Mouse (Mus musculus): ENCODE results near the gene Nat10. TPM values are rescaled to one million over a fixed set of nuclear protein-coding genes. Genes with fewer than 3 reads are reported as not detected.

Nat10 gene
- polyA plus RNA-seq, 1 experiment from 2014 or later: 18.5 TPM

- Histone ChIP-seq H3K4me3 (replicated peaks) (no peak overlapping the region), H3K4me1 (peaks cover 24% of the 10 kb centered on the region), H3K36me3 (no peaks in the 10 kb centered on the region), H3K27ac (replicated peaks) (no peak overlapping the region), H3K27me3 (replicated peaks) (no peaks in the 10 kb centered on the region), H3K9ac (replicated peaks) (no peak overlapping the region), H3K4me2 (no peak overlapping the region), H3K9me3 (replicated peaks) (no peaks in the 10 kb centered on the region)
- no peak for ATAC-seq (ENCODE audit: low FRiP score)
- WGBS: 63% methylated on average over 6 of the region's 6 CpGs
These were observed 53.9 kb downstream of the Nat10 start for GRCm38 (mm10) chr2:103707056-103707776.

GRCm38 (mm10) chr2:103706226-103706625, 54.8 kb downstream of the Nat10 start:
- ATAC-seq (ENCODE audit: low FRiP score): peak; percentile 70; the same call in 1 of the 2 replicates
- Histone ChIP-seq H3K27me3 (replicated peaks) (no peaks in the 10 kb centered on the region), H3K4me3 (replicated peaks) (no peak overlapping the region), H3K4me1 (peaks cover 24% of the 10 kb centered on the region), H3K4me2 (no peak overlapping the region), H3K36me3 (no peaks in the 10 kb centered on the region), H3K27ac (replicated peaks) (0 out of 2 replicates have a peak overlapping the region, but pooled peaks have one; percentile 18), H3K9ac (replicated peaks) (no peak overlapping the region), H3K9me3 (replicated peaks) (no peaks in the 10 kb centered on the region)
- WGBS: 31% methylated on average over 11 of the region's 11 CpGs

- H3K9ac ChIP-seq (replicated peaks): no peak overlapping the region
- H3K4me3 ChIP-seq (replicated peaks): no peak overlapping the region
- 0 out of 2 replicates have a peak overlapping the region, but pooled peaks have one; percentile 18 for H3K27ac ChIP-seq (replicated peaks)
- ATAC-seq (ENCODE audit: low FRiP score): no peak
- no peaks in the 10 kb centered on the region for H3K27me3 ChIP-seq (replicated peaks)
- WGBS: 77% methylated on average over 4 of the region's 4 CpGs
- H3K4me1 ChIP-seq: peaks cover 24% of the 10 kb centered on the region
- no peak overlapping the region for H3K4me2 ChIP-seq
- H3K36me3 ChIP-seq: no peaks in the 10 kb centered on the region
- H3K9me3 ChIP-seq (replicated peaks): no peaks in the 10 kb centered on the region
These were observed 55.2 kb downstream of the Nat10 start for GRCm38 (mm10) chr2:103705826-103706225.

- Histone ChIP-seq H3K4me1 (peaks cover 24% of the 10 kb centered on the region), H3K9ac (replicated peaks) (no peak overlapping the region), H3K27me3 (replicated peaks) (no peaks in the 10 kb centered on the region), H3K27ac (replicated peaks) (peak overlapping the region; percentile 14; the same call in 1 of the 2 replicates), H3K4me3 (replicated peaks) (no peak overlapping the region), H3K36me3 (no peaks in the 10 kb centered on the region), H3K4me2 (no peak overlapping the region), H3K9me3 (replicated peaks) (no peaks in the 10 kb centered on the region)
- 49% methylated on average over 4 of the region's 4 CpGs for WGBS
- ATAC-seq (ENCODE audit: low FRiP score): peak; percentile 43; the same call in 1 of the 2 replicates
These were observed 57.2 kb downstream of the Nat10 start for GRCm38 (mm10) chr2:103703865-103704264.

GRCm38 (mm10) chr2:103703336-103703735, 57.7 kb downstream of the Nat10 start:
- Histone ChIP-seq H3K4me2 (no peak overlapping the region), H3K27me3 (replicated peaks) (no peaks in the 10 kb centered on the region), H3K36me3 (no peaks in the 10 kb centered on the region), H3K4me3 (replicated peaks) (no peak overlapping the region), H3K27ac (replicated peaks) (peak overlapping the region; percentile 14; the same call in 1 of the 2 replicates), H3K9ac (replicated peaks) (no peak overlapping the region), H3K4me1 (peaks cover 24% of the 10 kb centered on the region), H3K9me3 (replicated peaks) (no peaks in the 10 kb centered on the region)
- no peak for ATAC-seq (ENCODE audit: low FRiP score)
- WGBS: 76% methylated on average over 10 of the region's 10 CpGs

GRCm38 (mm10) chr2:103700514-103700913, 60.6 kb downstream of the Nat10 start:
- Histone ChIP-seq H3K36me3 (no peaks in the 10 kb centered on the region), H3K9me3 (replicated peaks) (no peaks in the 10 kb centered on the region), H3K9ac (replicated peaks) (no peak overlapping the region), H3K27me3 (replicated peaks) (no peaks in the 10 kb centered on the region), H3K4me3 (replicated peaks) (no peak overlapping the region), H3K4me2 (no peak overlapping the region), H3K27ac (replicated peaks) (no peak overlapping the region), H3K4me1 (peaks cover 14% of the 10 kb centered on the region)
- WGBS: 77% methylated on average over 12 of the region's 12 CpGs
- peak; percentile 32; the same call in 1 of the 2 replicates for ATAC-seq (ENCODE audit: low FRiP score)

GRCm38 (mm10) chr2:103696177-103696576, 64.9 kb downstream of the Nat10 start:
- no peak overlapping the region for H3K9ac ChIP-seq (replicated peaks)
- no peak overlapping the region for H3K4me2 ChIP-seq
- ATAC-seq (ENCODE audit: low FRiP score): no peak
- no peak overlapping the region for H3K4me3 ChIP-seq (replicated peaks)
- no peaks in the 10 kb centered on the region for H3K27me3 ChIP-seq (replicated peaks)
- H3K4me1 ChIP-seq: peaks cover 6% of the 10 kb centered on the region
- no peaks in the 10 kb centered on the region for H3K36me3 ChIP-seq
- WGBS: 57% methylated on average over 3 of the region's 3 CpGs
- no peak overlapping the region for H3K27ac ChIP-seq (replicated peaks)
- H3K9me3 ChIP-seq (replicated peaks): no peaks in the 10 kb centered on the region

GRCm38 (mm10) chr2:103694777-103695563, 66.1 kb downstream of the Nat10 start:
- H3K36me3 ChIP-seq: no peaks in the 10 kb centered on the region
- peaks cover 14% of the 10 kb centered on the region; the same call in 1 of the 2 replicates for H3K4me1 ChIP-seq
- 87% methylated on average over 4 of the region's 4 CpGs for WGBS
- H3K9ac ChIP-seq (replicated peaks): no peak overlapping the region
- H3K4me2 ChIP-seq: no peak overlapping the region
- ATAC-seq (ENCODE audit: low FRiP score): no peak
- H3K4me3 ChIP-seq (replicated peaks): no peak overlapping the region
- H3K27ac ChIP-seq (replicated peaks): no peak overlapping the region
- no peaks in the 10 kb centered on the region for H3K9me3 ChIP-seq (replicated peaks)
- H3K27me3 ChIP-seq (replicated peaks): no peaks in the 10 kb centered on the region

GRCm38 (mm10) chr2:103692810-103693209, 68.3 kb downstream of the Nat10 start:
- Histone ChIP-seq H3K27ac (replicated peaks) (no peak overlapping the region), H3K36me3 (no peaks in the 10 kb centered on the region), H3K9me3 (replicated peaks) (no peaks in the 10 kb centered on the region), H3K4me1 (peaks cover 14% of the 10 kb centered on the region; the same call in 1 of the 2 replicates), H3K4me3 (replicated peaks) (no peak overlapping the region), H3K27me3 (replicated peaks) (no peaks in the 10 kb centered on the region), H3K9ac (replicated peaks) (no peak overlapping the region), H3K4me2 (no peak overlapping the region)
- WGBS: 94% methylated on average over 1 of the region's 1 CpGs
- ATAC-seq (ENCODE audit: low FRiP score): no peak

GRCm38 (mm10) chr2:103691278-103691677, 69.8 kb downstream of the Nat10 start:
- 75% methylated on average over 1 of the region's 1 CpGs for WGBS
- Histone ChIP-seq H3K4me1 (peaks cover 14% of the 10 kb centered on the region; the same call in 1 of the 2 replicates), H3K9ac (replicated peaks) (no peak overlapping the region), H3K27ac (replicated peaks) (no peak overlapping the region; the same call in 1 of the 2 replicates), H3K4me3 (replicated peaks) (no peak overlapping the region), H3K9me3 (replicated peaks) (no peaks in the 10 kb centered on the region), H3K36me3 (no peaks in the 10 kb centered on the region), H3K27me3 (replicated peaks) (no peaks in the 10 kb centered on the region), H3K4me2 (no peak overlapping the region)
- ATAC-seq (ENCODE audit: low FRiP score): no peak

GRCm38 (mm10) chr2:103690828-103691227, 70.2 kb downstream of the Nat10 start:
- Histone ChIP-seq H3K9ac (replicated peaks) (no peak overlapping the region), H3K27ac (replicated peaks) (peak overlapping the region; percentile 51; the same call in 1 of the 2 replicates), H3K9me3 (replicated peaks) (no peaks in the 10 kb centered on the region), H3K27me3 (replicated peaks) (no peaks in the 10 kb centered on the region), H3K4me2 (no peak overlapping the region), H3K4me3 (replicated peaks) (no peak overlapping the region), H3K4me1 (peaks cover 14% of the 10 kb centered on the region; the same call in 1 of the 2 replicates), H3K36me3 (no peaks in the 10 kb centered on the region)
- peak; percentile 10; the same call in 1 of the 2 replicates for ATAC-seq (ENCODE audit: low FRiP score)
- WGBS: 45% methylated on average over 5 of the region's 5 CpGs

All from neural tube, embryonic 15.5 days (tissue).